Mouse (Mus musculus) monocyte, adult 5-6 weeks (primary cell): ENCODE measurements around the gene Ppp2ca. TPM values are rescaled to one million over a fixed set of nuclear protein-coding genes. Genes with fewer than 3 reads are reported as not detected.
"Not testable (repeated sequence)": the region's sequence is repeated elsewhere in the genome, so short reads cannot be mapped to it uniquely, and the experiment has no call there.

Experiments used
- ATAC-seq: fragments of 153-309, 156-312 bp; replicated peaks from 2 replicates; pipeline ENCODE4 v1.8.0; 2017; ENCODE audit warnings: mild to moderate bottlenecking; ENCODE audit not compliant: low TSS enrichment, insufficient number of reproducible peaks, severe bottlenecking, poor library complexity, low FRiP score
- total RNA-seq: library from RNA; stranded (forward); fragments of 200-1000, 200-491, 200-594 nt; gene quantifications from 3 replicates; pipeline ENCODE4 v1.2.3, GENCODE M21; 2017

The Ppp2ca gene
- total RNA-seq, 1 experiment from 2014 or later = 227 TPM

- no peak for ATAC-seq
Measured at GRCm38 (mm10) chr11:52086204-52086864, 12.1 kb upstream of the Ppp2ca start.

- no peak for ATAC-seq
Measured at GRCm38 (mm10) chr11:52089291-52089690, 9.2 kb upstream of the Ppp2ca start.

GRCm38 (mm10) chr11:52091261-52091660 is 7.2 kb upstream of the Ppp2ca start:
- ATAC-seq = no peak

- ATAC-seq = no peak
Measured at GRCm38 (mm10) chr11:52094568-52094967, 3.9 kb upstream of the Ppp2ca start.

GRCm38 (mm10) chr11:52097016-52097415 is 1.5 kb upstream of the Ppp2ca start:
- ATAC-seq = no peak

- no peak for ATAC-seq
Measured at GRCm38 (mm10) chr11:52097596-52097995, 885 bp upstream of the Ppp2ca start.

- 0 out of 2 replicates have a peak, but pooled peaks have one; percentile 7 for ATAC-seq
Measured at GRCm38 (mm10) chr11:52099031-52099761, 715 bp downstream of the Ppp2ca start.

- ATAC-seq = 0 out of 2 replicates have a peak, but pooled peaks have one; percentile 3
Measured at GRCm38 (mm10) chr11:52099771-52100219, 1.3 kb downstream of the Ppp2ca start.

GRCm38 (mm10) chr11:52102977-52103376 is 4.5 kb downstream of the Ppp2ca start:
- ATAC-seq = no peak

- ATAC-seq = no peak
Measured at GRCm38 (mm10) chr11:52105503-52105902, 7.0 kb downstream of the Ppp2ca start.

GRCm38 (mm10) chr11:52106037-52106436 is 7.6 kb downstream of the Ppp2ca start:
- ATAC-seq = no peak

- no peak for ATAC-seq
Measured at GRCm38 (mm10) chr11:52106438-52106837, 8.0 kb downstream of the Ppp2ca start.

GRCm38 (mm10) chr11:52108796-52109195 is 10.3 kb downstream of the Ppp2ca start:
- ATAC-seq = no peak

GRCm38 (mm10) chr11:52109421-52109820 is 10.9 kb downstream of the Ppp2ca start:
- ATAC-seq = no peak

- ATAC-seq = no peak
Measured at GRCm38 (mm10) chr11:52115479-52115878, 17.0 kb downstream of the Ppp2ca start.

GRCm38 (mm10) chr11:52116117-52116516 is 17.6 kb downstream of the Ppp2ca start:
- not testable (repeated sequence) for ATAC-seq

- no peak for ATAC-seq
Measured at GRCm38 (mm10) chr11:52117156-52117555, 18.7 kb downstream of the Ppp2ca start.

GRCm38 (mm10) chr11:52120415-52120814 is 21.9 kb downstream of the Ppp2ca start:
- not testable (repeated sequence) for ATAC-seq

GRCm38 (mm10) chr11:52122045-52122444 is 23.6 kb downstream of the Ppp2ca start:
- no peak for ATAC-seq

- no peak for ATAC-seq
Measured at GRCm38 (mm10) chr11:52124468-52124867, 26.0 kb downstream of the Ppp2ca start.
